Mouse (Mus musculus) heart, adult 2 months (tissue): Measurements from ENCODE around the gene Nrg3.

Source experiments
- CTCF ChIP-seq: fragments of 200-600 bp; IDR thresholded peaks from 2 replicates; pipeline ENCODE4 v1.8.1; 2022; ENCODE audit warnings: antibody characterized with exemption, mild to moderate bottlenecking, moderate library complexity
- EP300 ChIP-seq: fragments of 200-500 bp; IDR thresholded peaks from 2 replicates; pipeline ENCODE4 v1.6.1; 2011; ENCODE audit warnings: low read depth, low read length, control low read depth; ENCODE audit not compliant: insufficient read depth

DNA sequence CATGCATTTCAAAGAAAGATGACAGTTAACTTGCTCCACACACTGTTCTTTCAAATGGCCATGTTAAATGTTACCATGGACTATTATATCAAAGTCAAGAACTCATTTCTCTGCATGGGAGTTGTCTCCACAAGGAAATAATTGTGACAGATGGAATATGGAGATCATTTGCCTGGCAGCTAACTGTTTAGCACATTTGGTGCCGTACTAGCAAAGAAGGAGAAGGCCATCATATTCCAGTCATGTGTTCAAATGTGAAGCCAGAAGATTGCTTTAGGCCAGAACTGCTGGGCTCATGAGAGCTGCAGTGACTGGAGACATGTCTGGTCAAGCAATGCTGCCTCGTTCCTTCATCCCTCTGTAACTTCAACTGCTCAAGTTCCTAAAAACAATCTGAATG lies 1025.8 kb downstream of the Nrg3 start:
- no peak for TF ChIP-seq CTCF
- TF ChIP-seq EP300: no peak
